Mouse (Mus musculus): ENCODE measurements around the gene Abhd15.

DNA sequence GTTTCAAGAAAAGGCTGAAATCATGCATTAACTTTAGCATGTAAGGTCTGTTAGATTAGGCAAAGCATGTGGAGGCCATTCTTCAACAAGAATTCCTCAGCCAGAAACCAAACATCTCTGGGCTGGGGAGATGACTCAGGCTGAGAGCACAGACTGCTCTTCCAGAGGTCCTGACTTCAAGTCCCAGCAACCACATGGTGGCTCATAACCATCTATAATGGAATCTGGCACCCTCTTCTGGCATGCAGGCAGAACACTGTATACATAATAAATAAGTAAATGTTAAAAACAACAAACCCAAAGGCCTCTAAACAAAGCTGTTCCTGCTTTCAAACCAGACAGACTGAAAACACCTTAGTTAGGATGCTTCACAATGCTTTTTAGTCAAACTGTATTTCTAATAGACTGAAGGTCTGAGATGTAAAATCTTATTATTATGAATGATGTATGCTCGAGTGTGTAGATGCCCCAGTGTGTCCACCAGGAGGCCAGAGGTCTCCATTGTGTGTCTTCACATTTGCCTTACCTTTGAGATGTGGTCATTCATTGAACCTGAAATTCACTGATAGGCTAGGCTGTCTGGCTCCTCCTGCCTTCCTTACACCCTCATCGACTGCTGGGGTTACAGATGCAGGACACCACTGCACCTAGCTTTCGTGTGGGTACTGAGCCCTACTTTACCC is 11.0 kb downstream of the Abhd15 start:
- no peak for TF ChIP-seq CTCF (IDR thresholded peaks at IDR 0.05; ENCODE audit: insufficient read depth, low read length)
- TF ChIP-seq POLR2A (IDR thresholded peaks at IDR 0.05; ENCODE audit: borderline replicate concordance, extremely low read depth, low read depth, low read length): no peak

Data from lung, adult 2 months (tissue).